Mouse (Mus musculus): ENCODE results near the gene Idh2. TPM values are rescaled to one million over a fixed set of nuclear protein-coding genes. Genes with fewer than 3 reads are reported as not detected.

Gene Idh2
- polyA plus RNA-seq, 1 experiment = 77.9 TPM

- H3K27me3 ChIP-seq (ENCODE audit: control insufficient read depth, insufficient read depth, low read length) = no peaks in the 10 kb centered on the region
- TF ChIP-seq CTCF (IDR thresholded peaks at IDR 0.05; ENCODE audit: borderline replicate concordance, insufficient read depth, low read depth, low read length) (no peak), POLR2A (IDR thresholded peaks at IDR 0.05; ENCODE audit: borderline replicate concordance, insufficient read depth, low read length) (no peak)
- no peak overlapping the region for H3K4me3 ChIP-seq (replicated peaks; ENCODE audit: insufficient read depth, low read depth, low read length)
- no peak overlapping the region for H3K27ac ChIP-seq (ENCODE audit: insufficient read depth, low read length)
- 84% methylated on average over 13 of the region's 13 CpGs for WGBS
- no peak for DNase-seq
- H3K4me1 ChIP-seq (ENCODE audit: control insufficient read depth, insufficient read depth, low read length) = peaks cover 39% of the 10 kb centered on the region
Observed at GRCm38 (mm10) chr7:80059064-80059838, 55.9 kb downstream of the Idh2 start.

DNA sequence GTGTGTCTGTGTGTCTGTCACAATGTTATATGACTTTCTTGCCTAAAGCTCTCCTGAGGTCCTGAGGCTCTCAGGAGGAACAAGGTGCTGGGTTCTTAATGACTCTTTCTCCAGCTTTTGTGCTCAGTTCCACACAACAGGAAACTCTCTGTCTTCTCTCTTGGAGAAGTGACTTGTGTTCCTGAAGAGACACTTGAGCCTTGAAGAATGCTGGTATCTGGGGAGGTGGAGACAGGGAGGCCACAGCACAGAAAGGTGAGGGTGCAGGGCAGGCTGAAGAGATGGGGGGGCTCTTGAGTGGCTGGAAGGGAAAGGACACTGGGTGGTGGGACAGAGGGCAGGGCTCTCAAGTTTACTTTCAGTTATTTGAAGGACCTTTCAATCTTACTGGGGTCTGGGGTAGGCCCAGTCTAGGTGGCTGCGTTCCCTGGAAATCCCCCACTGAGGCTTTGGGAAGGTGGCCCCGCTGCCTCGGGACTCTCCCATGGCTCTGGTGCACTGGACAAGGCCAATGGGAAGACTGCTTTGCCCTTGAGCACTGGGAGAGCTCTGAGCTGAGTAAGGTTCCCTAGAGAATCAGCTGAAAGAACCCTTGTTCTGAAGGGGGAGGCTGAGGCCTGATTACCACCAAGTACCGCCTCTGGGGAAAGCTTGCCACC is 56.7 kb downstream of the Idh2 start:
- H3K27me3 ChIP-seq (ENCODE audit: control insufficient read depth, insufficient read depth, low read length) = no peaks in the 10 kb centered on the region
- H3K4me1 ChIP-seq (ENCODE audit: control insufficient read depth, insufficient read depth, low read length) = peaks cover 38% of the 10 kb centered on the region
- no peak for TF ChIP-seq POLR2A (IDR thresholded peaks at IDR 0.05; ENCODE audit: borderline replicate concordance, insufficient read depth, low read length)
- no peak for TF ChIP-seq CTCF (IDR thresholded peaks at IDR 0.05; ENCODE audit: borderline replicate concordance, insufficient read depth, low read depth, low read length)
- WGBS = 90% methylated on average over 4 of the region's 4 CpGs
- DNase-seq = no peak
- no peak overlapping the region for H3K4me3 ChIP-seq (replicated peaks; ENCODE audit: insufficient read depth, low read depth, low read length)
- H3K27ac ChIP-seq (ENCODE audit: insufficient read depth, low read length) = no peak overlapping the region

- Histone ChIP-seq H3K4me1 (ENCODE audit: control insufficient read depth, insufficient read depth, low read length) (peaks cover 33% of the 10 kb centered on the region), H3K27ac (ENCODE audit: insufficient read depth, low read length) (no peak overlapping the region), H3K4me3 (replicated peaks; ENCODE audit: insufficient read depth, low read depth, low read length) (no peak overlapping the region), H3K27me3 (ENCODE audit: control insufficient read depth, insufficient read depth, low read length) (no peaks in the 10 kb centered on the region)
- TF ChIP-seq POLR2A (IDR thresholded peaks at IDR 0.05; ENCODE audit: borderline replicate concordance, insufficient read depth, low read length) (no peak), CTCF (IDR thresholded peaks at IDR 0.05; ENCODE audit: borderline replicate concordance, insufficient read depth, low read depth, low read length) (no peak)
- DNase-seq = peak in 1 of 2 experiments; percentile 46
- 14% methylated on average over 14 of the region's 14 CpGs for WGBS
Observed at GRCm38 (mm10) chr7:80057781-80058180, 57.4 kb downstream of the Idh2 start.

DNA sequence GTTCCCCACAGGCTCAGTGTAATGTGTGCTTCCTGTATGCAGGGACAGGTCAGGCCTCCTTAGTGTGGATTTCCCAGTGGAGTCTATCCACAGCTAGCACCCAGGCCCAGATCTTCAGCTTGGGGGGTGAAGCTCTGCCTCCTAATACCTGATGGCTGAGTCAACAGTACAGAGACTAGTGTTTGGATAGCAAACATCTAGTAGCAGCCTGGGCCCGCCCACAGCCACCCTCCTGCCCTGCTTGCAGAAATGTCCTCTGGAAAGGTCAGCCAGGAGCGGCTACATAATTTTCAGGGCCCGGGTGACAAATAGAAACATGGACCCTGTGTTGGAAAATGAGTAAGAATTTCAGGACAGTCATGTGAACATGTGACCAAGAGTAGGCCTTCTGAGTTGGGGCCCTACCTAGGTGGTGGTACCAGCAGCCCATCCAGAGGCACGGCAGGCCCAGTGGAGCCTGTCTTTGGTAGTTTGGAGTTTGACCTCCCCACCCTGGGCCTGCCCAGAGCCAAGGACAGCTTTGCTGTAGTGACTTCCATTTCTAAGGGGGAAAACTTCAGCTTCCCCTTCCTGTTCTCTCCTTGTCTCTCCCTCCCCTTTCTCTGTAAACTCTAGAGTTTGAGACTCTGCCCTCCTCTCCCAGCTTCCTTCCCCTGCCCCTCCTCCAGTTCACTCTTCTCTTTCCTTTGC is 58.0 kb downstream of the Idh2 start:
- 90% methylated on average over 4 of the region's 4 CpGs for WGBS
- Histone ChIP-seq H3K27me3 (ENCODE audit: control insufficient read depth, insufficient read depth, low read length) (no peaks in the 10 kb centered on the region), H3K27ac (ENCODE audit: insufficient read depth, low read length) (no peak overlapping the region), H3K4me1 (ENCODE audit: control insufficient read depth, insufficient read depth, low read length) (peaks cover 29% of the 10 kb centered on the region), H3K4me3 (replicated peaks; ENCODE audit: insufficient read depth, low read depth, low read length) (no peak overlapping the region)
- TF ChIP-seq CTCF (IDR thresholded peaks at IDR 0.05; ENCODE audit: borderline replicate concordance, insufficient read depth, low read depth, low read length) (no peak), POLR2A (IDR thresholded peaks at IDR 0.05; ENCODE audit: borderline replicate concordance, insufficient read depth, low read length) (no peak)
- no peak for DNase-seq

DNA sequence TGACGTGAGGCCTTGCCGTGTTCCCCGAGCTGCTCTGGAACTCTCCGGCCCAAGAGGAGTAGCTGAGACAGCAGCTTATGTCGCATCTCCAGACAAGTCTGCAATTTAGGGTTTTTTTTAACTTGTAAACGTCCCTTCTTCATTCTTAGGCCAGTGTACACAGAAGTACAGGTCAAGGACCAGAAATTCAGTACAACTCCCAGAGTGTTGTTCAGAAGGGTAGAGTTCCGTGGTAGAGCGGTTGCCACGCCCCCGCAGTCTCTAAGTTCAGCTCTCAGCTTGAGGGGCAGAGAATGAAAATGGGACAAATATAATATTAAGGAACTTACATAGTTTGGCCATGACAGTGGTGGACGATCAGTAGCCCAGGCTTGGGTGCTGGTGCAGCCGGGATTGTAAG is 59.4 kb downstream of the Idh2 start:
- no peak for TF ChIP-seq CTCF (IDR thresholded peaks at IDR 0.05; ENCODE audit: borderline replicate concordance, insufficient read depth, low read depth, low read length)
- TF ChIP-seq POLR2A (IDR thresholded peaks at IDR 0.05; ENCODE audit: borderline replicate concordance, insufficient read depth, low read length) = no peak
- H3K4me1 ChIP-seq (ENCODE audit: control insufficient read depth, insufficient read depth, low read length) = peaks cover 23% of the 10 kb centered on the region
- H3K27ac ChIP-seq (ENCODE audit: insufficient read depth, low read length) = no peak overlapping the region
- H3K27me3 ChIP-seq (ENCODE audit: control insufficient read depth, insufficient read depth, low read length) = no peaks in the 10 kb centered on the region
- H3K4me3 ChIP-seq (replicated peaks; ENCODE audit: insufficient read depth, low read depth, low read length) = no peak overlapping the region
- DNase-seq = no peak
- 92% methylated on average over 12 of the region's 12 CpGs for WGBS

DNA sequence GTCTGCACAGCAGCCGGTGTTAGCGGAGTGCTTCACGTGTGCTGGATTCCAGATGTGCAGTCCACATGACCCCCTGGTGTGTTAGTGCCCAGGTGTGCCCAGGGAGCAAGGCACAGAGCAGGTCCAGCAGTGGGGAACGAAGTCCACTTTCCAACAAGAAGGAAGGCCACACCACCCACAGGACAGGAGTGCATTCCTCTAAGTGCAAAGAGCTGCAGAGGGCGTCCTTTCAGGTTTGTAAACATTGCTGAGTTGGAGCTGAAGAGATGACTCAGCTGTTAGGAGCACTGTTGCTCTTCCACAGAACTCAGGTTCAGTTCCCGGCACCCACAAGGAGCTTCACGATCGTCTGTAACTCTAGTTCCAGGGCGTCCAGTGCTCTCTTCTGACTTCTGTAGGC is 62.0 kb downstream of the Idh2 start:
- WGBS = 95% methylated on average over 9 of the region's 9 CpGs
- TF ChIP-seq CTCF (IDR thresholded peaks at IDR 0.05; ENCODE audit: borderline replicate concordance, insufficient read depth, low read depth, low read length) (no peak), POLR2A (IDR thresholded peaks at IDR 0.05; ENCODE audit: borderline replicate concordance, insufficient read depth, low read length) (no peak)
- Histone ChIP-seq H3K4me1 (ENCODE audit: control insufficient read depth, insufficient read depth, low read length) (peaks cover 14% of the 10 kb centered on the region), H3K27ac (ENCODE audit: insufficient read depth, low read length) (no peak overlapping the region), H3K27me3 (ENCODE audit: control insufficient read depth, insufficient read depth, low read length) (no peaks in the 10 kb centered on the region), H3K4me3 (replicated peaks; ENCODE audit: insufficient read depth, low read depth, low read length) (no peak overlapping the region)
- DNase-seq = no peak

DNA sequence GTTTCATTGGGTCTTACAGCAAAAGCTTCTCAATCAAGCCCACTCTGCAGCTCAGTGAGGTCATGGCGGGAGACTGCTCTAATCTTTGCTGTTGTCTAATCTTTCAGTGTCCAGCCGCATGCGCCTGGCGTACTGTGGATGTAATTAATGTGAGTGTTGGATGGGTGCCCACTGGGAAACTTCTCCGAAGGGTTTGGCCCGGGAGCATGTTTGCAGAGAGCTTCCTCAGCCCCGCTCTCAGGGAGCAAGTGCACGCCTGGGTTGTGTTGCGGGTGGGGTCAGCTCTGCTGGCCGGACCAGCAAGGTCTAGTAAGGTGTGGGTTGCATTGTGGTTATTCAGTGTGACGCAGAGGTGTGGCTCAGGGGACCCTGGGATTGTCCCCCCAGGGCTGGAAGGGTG is 62.9 kb downstream of the Idh2 start:
- no peaks in the 10 kb centered on the region for H3K27me3 ChIP-seq (ENCODE audit: control insufficient read depth, insufficient read depth, low read length)
- H3K27ac ChIP-seq (ENCODE audit: insufficient read depth, low read length) = no peak overlapping the region
- H3K4me1 ChIP-seq (ENCODE audit: control insufficient read depth, insufficient read depth, low read length) = peaks cover 7% of the 10 kb centered on the region
- H3K4me3 ChIP-seq (replicated peaks; ENCODE audit: insufficient read depth, low read depth, low read length) = no peak overlapping the region
- DNase-seq = no peak
- no peak for TF ChIP-seq POLR2A (IDR thresholded peaks at IDR 0.05; ENCODE audit: borderline replicate concordance, insufficient read depth, low read length)
- TF ChIP-seq CTCF (IDR thresholded peaks at IDR 0.05; ENCODE audit: borderline replicate concordance, insufficient read depth, low read depth, low read length) = no peak
- 59% methylated on average over 11 of the region's 11 CpGs for WGBS

Measured in cerebellum, adult 2 months (tissue).